ENCODE assay signal across 12 mouse cellular contexts in the genomic region with DNA sequence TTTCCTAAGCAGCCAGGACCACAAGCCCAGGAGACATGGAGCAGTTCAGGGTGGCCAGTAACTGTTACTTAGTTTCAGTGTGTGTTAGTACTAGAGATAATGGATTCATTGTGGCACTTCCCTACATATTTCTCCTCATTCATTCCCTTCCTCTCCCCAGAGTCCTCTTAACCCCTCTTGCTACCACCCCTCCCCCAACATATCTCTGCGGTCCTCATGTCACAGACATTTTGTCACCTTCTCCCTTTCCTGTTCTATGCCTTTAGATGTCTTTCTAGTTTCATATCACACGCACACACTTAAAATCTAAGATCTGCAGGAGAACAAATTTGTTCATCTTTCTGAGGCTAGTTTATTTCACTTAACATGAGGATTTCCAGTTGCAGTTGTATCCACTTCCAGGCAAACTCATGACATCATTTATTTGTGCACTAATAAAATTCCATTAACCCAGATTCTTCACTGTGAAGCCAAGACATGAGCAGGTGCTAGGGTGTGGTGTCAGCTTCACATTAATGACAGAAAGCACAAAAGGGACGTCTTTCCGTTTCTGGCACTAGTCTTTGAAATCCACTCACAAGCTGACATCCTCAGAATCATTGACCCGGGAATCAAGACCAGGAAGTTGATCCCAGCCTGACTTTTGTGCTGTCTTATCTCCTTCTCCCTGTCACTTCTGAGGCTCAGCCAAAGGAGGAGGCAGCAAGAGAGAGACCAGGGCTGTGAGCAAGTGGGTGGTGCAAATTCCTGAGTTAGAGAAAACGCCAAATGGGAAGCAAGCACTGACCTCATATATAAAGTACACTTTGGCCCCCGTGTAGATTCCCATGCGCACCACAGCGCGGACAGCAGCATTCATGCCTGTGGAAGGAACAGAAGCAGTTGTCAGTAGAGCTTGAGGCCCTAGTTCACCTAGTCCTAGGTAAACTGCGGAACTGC. TPM values are rescaled to one million over a fixed set of nuclear protein-coding genes. Genes with fewer than 3 reads are reported as not detected.
A peak's percentile ranks its signal among the peaks of the same experiment; 100 is the strongest.
DNase-seq lines count a peak whose midpoint lies in the region; ATAC-seq and TF ChIP-seq lines count a peak whose summit lies in the region.
"Had no signal": no experiment of that assay in that cellular context is flagged by ENCODE, and none has a peak within 500 bp of the region (broad histone marks: within the 10 kb centered on the region; RNA-seq: fewer than 3 reads in every experiment).

No protein-coding gene starts in this region.

- H3K27ac ChIP-seq in lung, postnatal 0 days (ENCODE audit: low read length) = no peak overlapping the region
- no peak overlapping the region for H3K27ac ChIP-seq in stomach, embryonic 14.5 days (ENCODE audit: low read length)
- H3K27ac ChIP-seq in forebrain, embryonic 14.5 days (ENCODE audit: low read depth, low read length) = no peak overlapping the region
- H3K27ac ChIP-seq: neural tube, embryonic 13.5 days had no signal

- no peaks in the 10 kb centered on the region for H3K36me3 ChIP-seq in lung, postnatal 0 days (ENCODE audit: insufficient read depth, low read length)
- H3K36me3 ChIP-seq in stomach, embryonic 14.5 days (ENCODE audit: control insufficient read depth, insufficient read depth, low read length) = no peaks in the 10 kb centered on the region
- no peaks in the 10 kb centered on the region for H3K36me3 ChIP-seq in forebrain, embryonic 14.5 days (ENCODE audit: control insufficient read depth, insufficient read depth, low read length)
- H3K36me3 ChIP-seq: neural tube, embryonic 13.5 days had no signal

- peak; percentile 43 for ATAC-seq in lung, postnatal 0 days
- peak; percentile 39; the same call in 1 of the 2 replicates for ATAC-seq in stomach, embryonic 14.5 days (ENCODE audit: insufficient number of reproducible peaks, insufficient read depth, low FRiP score, low read depth)
- ATAC-seq in forebrain, embryonic 14.5 days = no peak

- no peaks in the 10 kb centered on the region for H3K9me3 ChIP-seq in lung, postnatal 0 days (ENCODE audit: low read length)
- no peaks in the 10 kb centered on the region for H3K9me3 ChIP-seq in stomach, embryonic 14.5 days (ENCODE audit: control insufficient read depth, low read depth, low read length)
- H3K9me3 ChIP-seq in forebrain, embryonic 14.5 days (replicated peaks; ENCODE audit: control insufficient read depth, low read length) = no peaks in the 10 kb centered on the region
- H3K9me3 ChIP-seq: neural tube, embryonic 13.5 days had no signal

- 37% methylated on average over 11 of the region's 11 CpGs for WGBS in lung, postnatal 0 days
- 51% methylated on average over 11 of the region's 11 CpGs for WGBS in stomach, embryonic 14.5 days
- WGBS in forebrain, embryonic 14.5 days = 84% methylated on average over 11 of the region's 11 CpGs

- H3K4me3 ChIP-seq in lung, postnatal 0 days (ENCODE audit: low read depth, low read length) = no peak overlapping the region
- no peak overlapping the region for H3K4me3 ChIP-seq in stomach, embryonic 14.5 days (ENCODE audit: low read depth, low read length)
- no peak overlapping the region for H3K4me3 ChIP-seq in forebrain, embryonic 14.5 days (ENCODE audit: low read depth, low read length)
- H3K4me3 ChIP-seq: neural tube, embryonic 13.5 days had no signal

- no peak for TF ChIP-seq EP300 in lung, postnatal 0 days (IDR thresholded peaks at IDR 0.05)

- intact Hi-C loops in heart, postnatal 14 days (cut with DNase I) = loop anchor here (5.0 kb wide), 1 partner anchor 52 kb away; no protein-coding TSS in a partner anchor
- intact Hi-C loops in left cerebral cortex, postnatal 14 days (cut with DNase I) = no loop called here

- DNase-seq in lung, postnatal 0 days (ENCODE audit: low spot score) = peak; percentile 37
- DNase-seq in lung, postnatal 14 days = no peak
- peak; percentile 33 for DNase-seq in brain, adult 2 months (ENCODE audit: low read depth, low spot score)
- peak; percentile 17 to 24 for DNase-seq in heart, postnatal 14 days
- DNase-seq in embryo, embryonic 11 days = no peak
- DNase-seq in forebrain, embryonic 14.5 days (ENCODE audit: low spot score) = no peak
- DNase-seq in left cerebral cortex, postnatal 14 days (ENCODE audit: low spot score in 2 of 2) = no peak
- DNase-seq: cerebellum, adult 11-12 months; layer of hippocampus, adult 9-11 months; lung, postnatal 36 days had no signal

- H3K4me1 ChIP-seq in lung, postnatal 0 days (ENCODE audit: insufficient read depth, low read depth, low read length) = peaks cover 8% of the 10 kb centered on the region; the same call in 1 of the 2 replicates
- H3K4me1 ChIP-seq in stomach, embryonic 14.5 days (ENCODE audit: control insufficient read depth, insufficient read depth, low read length) = no peaks in the 10 kb centered on the region
- no peaks in the 10 kb centered on the region for H3K4me1 ChIP-seq in forebrain, embryonic 14.5 days (ENCODE audit: control insufficient read depth, insufficient read depth, low read length)

- no peak overlapping the region for H3K4me2 ChIP-seq in lung, postnatal 0 days (replicated peaks; ENCODE audit: low read depth, low read length)
- H3K4me2 ChIP-seq in stomach, embryonic 14.5 days (replicated peaks; ENCODE audit: low read depth, low read length) = no peak overlapping the region
- no peak overlapping the region for H3K4me2 ChIP-seq in forebrain, embryonic 14.5 days (ENCODE audit: low read length)
- H3K4me2 ChIP-seq: neural tube, embryonic 13.5 days had no signal

- H3K9ac ChIP-seq in lung, postnatal 0 days (replicated peaks; ENCODE audit: low read depth) = no peak overlapping the region
- H3K9ac ChIP-seq in stomach, embryonic 14.5 days (replicated peaks; ENCODE audit: low read depth, low read length) = no peak overlapping the region
- no peak overlapping the region for H3K9ac ChIP-seq in forebrain, embryonic 14.5 days (ENCODE audit: low read length)
- H3K9ac ChIP-seq: neural tube, embryonic 13.5 days had no signal

- H3K27me3 ChIP-seq in lung, postnatal 0 days (replicated peaks; ENCODE audit: insufficient read depth, low read length) = no peaks in the 10 kb centered on the region
- no peaks in the 10 kb centered on the region for H3K27me3 ChIP-seq in stomach, embryonic 14.5 days (ENCODE audit: control insufficient read depth, insufficient read depth, low read length)
- no peaks in the 10 kb centered on the region for H3K27me3 ChIP-seq in forebrain, embryonic 14.5 days (replicated peaks; ENCODE audit: control insufficient read depth, insufficient read depth, low read length)
- H3K27me3 ChIP-seq: neural tube, embryonic 13.5 days had no signal

- TF ChIP-seq CTCF in lung, postnatal 0 days (IDR thresholded peaks at IDR 0.05) = no peak

RNA-seq across cellular contexts. Expression of a gene that starts 13.2 kb away (rescaled TPM):
- 23.1 and 24.8 TPM in 2 replicates for polyA plus RNA-seq in lung, postnatal 0 days (2015; fragmentation: Nextera tagmentation; extraction: Ambion mirVana)
- 10 to 100 TPM; 72.9 to 74.6 TPM for total RNA-seq in heart, postnatal 14 days (2021)
- 26.5 and 27.8 TPM in 2 replicates for polyA plus RNA-seq in stomach, embryonic 14.5 days (2014; fragmentation: Nextera tagmentation; extraction: Ambion mirVana)
- polyA plus RNA-seq in forebrain, embryonic 14.5 days (2014; fragmentation: Nextera tagmentation; extraction: Ambion mirVana) = 66.2 and 114 TPM in 2 replicates
- total RNA-seq in left cerebral cortex, postnatal 14 days (2021) = 100 to 1,000 TPM; 260 to 273 TPM

Comparison
In these comparisons a context has a peak if more than half of its experiments do, and no peak if none do; other contexts are left out.
1. DNase-seq: peak in lung, postnatal 0 days (single experiment), brain, adult 2 months (single experiment) and heart, postnatal 14 days (2 of 2); none in lung, postnatal 14 days (single experiment), embryo, embryonic 11 days (single experiment), forebrain, embryonic 14.5 days (single experiment) and left cerebral cortex, postnatal 14 days (0 of 2).